In genomic region chr15:103172537-103172936, GRCm38 (mm10) we compare ENCODE assay signal across 9 mouse cellular contexts. TPM values are rescaled to one million over a fixed set of nuclear protein-coding genes. Genes with fewer than 3 reads are reported as not detected.
A peak's percentile ranks its signal among the peaks of the same experiment; 100 is the strongest.
DNase-seq lines count a peak whose midpoint lies in the region; ATAC-seq lines count a peak whose summit lies in the region.
"Had no signal": no experiment of that assay in that cellular context is flagged by ENCODE, and none has a peak within 500 bp of the region (broad histone marks: within the 10 kb centered on the region; RNA-seq: fewer than 3 reads in every experiment).

No protein-coding gene starts in this region.

- WGBS in heart, embryonic 11.5 days (ENCODE audit: insufficient replicate concordance), result 8% methylated on average over 10 of the region's 10 CpGs
- 6% methylated on average over 10 of the region's 10 CpGs for WGBS in embryonic facial prominence, embryonic 10.5 days

- no peak overlapping the region for H3K27ac ChIP-seq in heart, embryonic 11.5 days (ENCODE audit: low read depth, low read length)
- H3K27ac ChIP-seq in embryonic facial prominence, embryonic 10.5 days (replicated peaks), result no peak overlapping the region
- H3K27ac ChIP-seq: limb, embryonic 12.5 days had no signal

- DNase-seq in heart, adult 11 months, result peak; percentile 91
- DNase-seq in urinary bladder, postnatal 36 days (ENCODE audit: low spot score in 2 of 2), result peak; percentile 25 to 63
- DNase-seq in urinary bladder, adult 2 months (ENCODE audit: low spot score), result no peak
- peak; percentile 83 for DNase-seq in embryonic facial prominence, embryonic 10.5 days (ENCODE audit: low spot score)
- DNase-seq in kidney, adult 9 months, result peak; percentile 74
- DNase-seq in spleen, postnatal 36 days (ENCODE audit: low spot score in 2 of 2), result peak; percentile 22 to 38

- H3K4me1 ChIP-seq in heart, embryonic 11.5 days (ENCODE audit: control insufficient read depth, insufficient read depth, low read length), result peaks cover 17% of the 10 kb centered on the region
- peaks cover 49% of the 10 kb centered on the region for H3K4me1 ChIP-seq in embryonic facial prominence, embryonic 10.5 days

- peaks cover 100% of the 10 kb centered on the region for H3K27me3 ChIP-seq in heart, embryonic 11.5 days (ENCODE audit: control insufficient read depth, insufficient read depth, low read length)
- peaks cover 100% of the 10 kb centered on the region for H3K27me3 ChIP-seq in embryonic facial prominence, embryonic 10.5 days (replicated peaks; ENCODE audit: low read depth, poor library complexity, severe bottlenecking)

- H3K9ac ChIP-seq in heart, embryonic 11.5 days (ENCODE audit: low read depth, low read length), result no peak overlapping the region
- H3K9ac ChIP-seq: limb, embryonic 12.5 days had no signal

- H3K4me2 ChIP-seq in heart, embryonic 11.5 days, result no peak overlapping the region
- H3K4me2 ChIP-seq: limb, embryonic 12.5 days had no signal

- H3K4me3 ChIP-seq in heart, embryonic 11.5 days (ENCODE audit: low read depth, low read length), result no peak overlapping the region
- H3K4me3 ChIP-seq in embryonic facial prominence, embryonic 10.5 days, result no peak overlapping the region
- H3K4me3 ChIP-seq: limb, embryonic 12.5 days had no signal

- no peaks in the 10 kb centered on the region for H3K9me3 ChIP-seq in heart, embryonic 11.5 days (replicated peaks; ENCODE audit: control insufficient read depth, low read length)
- H3K9me3 ChIP-seq in embryonic facial prominence, embryonic 10.5 days, result no peaks in the 10 kb centered on the region

- ATAC-seq in heart, embryonic 11.5 days (replicated peaks; ENCODE audit: insufficient number of reproducible peaks, low FRiP score, low TSS enrichment), result no peak
- peak; percentile 54 for ATAC-seq in megakaryocyte, adult 5-6 weeks (ENCODE audit: poor library complexity, severe bottlenecking)

- no peaks in the 10 kb centered on the region for H3K36me3 ChIP-seq in heart, embryonic 11.5 days (ENCODE audit: control insufficient read depth, insufficient read depth, low read length)
- H3K36me3 ChIP-seq in embryonic facial prominence, embryonic 10.5 days (replicated peaks), result no peaks in the 10 kb centered on the region
- H3K36me3 ChIP-seq: limb, embryonic 12.5 days had no signal

RNA-seq across cellular contexts. Expression of gene Smug1, which starts 5.6 kb away (rescaled TPM):
- polyA plus RNA-seq in heart, embryonic 11.5 days (2014; fragmentation: Nextera tagmentation; extraction: Ambion mirVana), result 14.7 and 17.7 TPM in 2 replicates
- polyA plus RNA-seq in urinary bladder, adult 2 months (2012; rRNA removed), result 15.1 and 18.5 TPM in 2 replicates
- 15.7 and 19.6 TPM in 2 replicates for polyA plus RNA-seq in embryonic facial prominence, embryonic 10.5 days (2016; fragmentation: Nextera tagmentation; extraction: Ambion mirVana)
- 2.8 and 3.9 TPM in 2 replicates for total RNA-seq in megakaryocyte, adult 5-6 weeks (2015)
- 3.3 and 3.8 TPM in 2 replicates for total RNA-seq in megakaryocyte, adult 5-6 weeks (2017)
